Mouse (Mus musculus) ES-CJ7 (cell line): ENCODE data around the gene Ttc7b.

ENCODE experiments used
- DNase-seq: peaks from one replicate; pipeline ENCODE4 v3.0.0; 2011; ENCODE audit warnings: low read depth, low spot score

Ttc7b gene

GRCm38 (mm10) chr12:100331806-100332205 is 188.8 kb downstream of the Ttc7b start:
- DNase-seq = no peak

DNA sequence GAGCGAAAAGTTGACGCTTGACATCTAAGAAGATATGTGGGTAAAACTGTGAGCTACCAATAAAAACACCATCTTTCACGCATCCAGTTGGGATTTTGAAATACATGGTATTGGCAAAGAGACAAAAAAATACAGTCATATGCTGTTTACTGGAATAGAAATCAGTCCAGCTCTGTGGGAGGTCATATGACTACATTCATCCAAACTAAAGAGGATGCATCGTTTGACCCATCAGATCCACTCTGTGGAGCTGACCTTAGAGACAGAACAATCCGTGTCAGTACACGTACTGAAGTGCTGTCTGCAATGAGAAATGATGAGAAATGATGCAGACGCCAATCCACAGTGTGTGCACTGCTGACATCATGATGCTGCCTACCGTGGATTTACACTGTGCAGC is 190.4 kb downstream of the Ttc7b start:
- no peak for DNase-seq

DNA sequence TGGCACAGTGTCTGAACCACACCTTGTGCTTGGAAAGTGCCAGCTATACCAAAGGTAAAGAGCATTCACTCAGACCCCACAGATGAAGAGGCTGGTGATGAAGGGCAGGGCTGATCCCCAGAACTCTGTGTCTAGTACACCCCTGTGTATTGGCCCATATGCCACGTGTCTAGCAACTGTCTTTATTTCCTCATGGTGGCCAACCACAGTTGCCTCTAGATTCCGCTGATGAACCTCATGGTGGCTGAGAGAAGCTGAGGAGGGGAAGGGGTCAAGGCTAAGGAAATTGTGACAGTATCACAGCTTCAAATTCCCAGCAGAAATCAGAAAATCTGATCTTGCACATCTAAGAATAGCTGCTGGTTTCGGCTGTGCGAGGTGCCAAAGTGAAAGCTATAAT is 191.6 kb downstream of the Ttc7b start:
- no peak for DNase-seq

DNA sequence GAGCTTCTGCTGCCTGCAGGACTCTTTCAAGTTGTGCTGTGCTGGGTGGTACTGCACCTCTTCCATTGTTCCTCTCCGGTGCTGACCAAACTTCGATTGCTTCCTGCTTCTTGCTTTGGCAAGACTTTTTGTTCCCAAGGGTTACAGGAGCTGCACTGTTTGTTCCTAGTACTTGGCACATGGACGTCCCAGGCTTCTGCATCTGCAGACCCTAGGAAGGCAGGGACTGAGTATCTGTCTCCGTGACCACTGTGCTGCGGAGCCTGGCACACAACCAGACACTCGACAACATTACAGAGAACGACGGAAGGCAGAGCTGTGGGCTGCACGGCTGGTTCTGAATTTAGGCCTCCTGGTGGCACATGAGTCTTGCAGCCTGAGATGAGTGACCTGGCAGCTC is 192.1 kb downstream of the Ttc7b start:
- DNase-seq = no peak

- no peak for DNase-seq
These were observed 193.9 kb downstream of the Ttc7b start for GRCm38 (mm10) chr12:100326732-100327131.

GRCm38 (mm10) chr12:100325618-100326017 is 195.0 kb downstream of the Ttc7b start:
- DNase-seq = no peak

- no peak for DNase-seq
These were observed 195.4 kb downstream of the Ttc7b start for GRCm38 (mm10) chr12:100325212-100325611.

DNA sequence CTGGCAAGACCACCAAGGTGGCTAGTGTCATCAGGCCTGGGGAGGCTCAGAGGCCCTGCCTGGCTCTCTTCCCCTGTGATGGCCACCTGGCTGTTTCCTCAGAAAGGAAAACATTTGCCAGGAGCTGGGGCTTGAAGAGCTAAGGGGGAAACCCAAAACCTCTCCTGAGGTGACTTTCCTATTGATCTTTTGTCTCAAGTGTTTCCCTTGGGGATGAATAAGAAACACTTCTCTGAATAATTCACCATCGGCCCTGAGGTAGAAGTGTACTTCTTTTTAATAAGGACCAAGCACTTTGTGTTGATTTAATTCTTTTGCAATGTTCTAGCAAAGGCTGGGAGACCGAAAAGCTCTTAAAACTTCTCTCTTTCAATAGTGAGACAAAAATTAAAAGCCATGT is 197.0 kb downstream of the Ttc7b start:
- no peak for DNase-seq

GRCm38 (mm10) chr12:100322225-100322624 is 198.4 kb downstream of the Ttc7b start:
- no peak for DNase-seq

DNA sequence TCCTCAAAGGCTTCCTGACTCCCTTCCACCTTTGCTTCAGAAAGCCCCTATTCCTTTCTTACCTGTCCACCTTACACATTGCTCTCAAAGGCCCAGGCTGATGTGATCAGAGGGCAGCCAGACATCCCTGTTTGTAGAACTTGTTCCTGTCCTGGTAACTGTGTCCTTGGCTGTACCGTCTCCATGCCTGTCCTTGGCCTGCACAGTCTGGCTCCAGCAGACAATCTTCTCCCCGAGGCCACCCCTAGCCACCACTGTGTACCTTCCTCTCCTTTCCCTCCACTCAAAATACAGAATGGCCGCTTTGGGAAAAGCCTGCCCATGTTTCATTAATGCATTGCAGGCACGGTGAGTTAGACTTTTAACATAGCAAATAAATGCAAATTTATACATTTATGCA is 199.1 kb downstream of the Ttc7b start:
- no peak for DNase-seq

DNA sequence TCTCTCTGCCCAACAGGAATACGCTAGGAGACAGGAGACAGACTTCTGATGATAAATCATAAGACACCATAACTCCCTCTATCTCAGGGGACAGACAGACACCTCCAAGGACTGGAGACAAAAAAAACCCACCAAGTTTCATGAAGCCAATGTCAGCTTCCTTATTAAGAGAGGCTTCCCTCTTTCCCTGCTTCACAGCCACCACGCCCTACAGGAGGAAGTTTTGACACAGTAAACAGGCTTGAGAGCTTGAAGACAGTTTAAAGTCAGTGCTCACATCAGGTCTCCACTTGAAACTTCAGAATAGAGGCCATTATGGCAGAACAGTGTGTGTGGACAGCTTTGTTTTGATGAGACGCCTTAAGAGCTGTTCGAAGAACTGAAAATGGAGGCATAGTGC is 200.9 kb downstream of the Ttc7b start:
- no peak for DNase-seq

DNA sequence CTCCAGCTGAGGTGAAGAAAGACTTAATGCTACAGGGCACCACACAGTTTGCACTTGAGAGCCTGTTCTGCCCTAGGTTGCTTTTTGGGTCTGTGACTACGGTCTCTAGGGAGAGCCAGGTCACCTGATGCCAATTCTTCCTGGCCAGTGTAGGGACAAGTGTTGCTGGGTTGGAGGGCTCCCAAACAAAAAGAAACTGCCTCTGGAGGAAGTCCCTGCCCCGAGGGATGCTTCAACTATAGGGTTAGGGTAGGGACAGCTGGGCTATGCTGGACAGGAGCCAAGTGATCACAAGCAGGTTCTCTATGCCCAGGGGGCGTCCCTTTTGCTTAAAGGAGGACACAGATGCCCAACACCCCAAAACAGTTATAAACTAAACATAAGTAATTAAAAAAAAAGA is 202.7 kb downstream of the Ttc7b start:
- DNase-seq = no peak

- DNase-seq = no peak
These were observed 204.5 kb downstream of the Ttc7b start for GRCm38 (mm10) chr12:100316094-100316493.

DNA sequence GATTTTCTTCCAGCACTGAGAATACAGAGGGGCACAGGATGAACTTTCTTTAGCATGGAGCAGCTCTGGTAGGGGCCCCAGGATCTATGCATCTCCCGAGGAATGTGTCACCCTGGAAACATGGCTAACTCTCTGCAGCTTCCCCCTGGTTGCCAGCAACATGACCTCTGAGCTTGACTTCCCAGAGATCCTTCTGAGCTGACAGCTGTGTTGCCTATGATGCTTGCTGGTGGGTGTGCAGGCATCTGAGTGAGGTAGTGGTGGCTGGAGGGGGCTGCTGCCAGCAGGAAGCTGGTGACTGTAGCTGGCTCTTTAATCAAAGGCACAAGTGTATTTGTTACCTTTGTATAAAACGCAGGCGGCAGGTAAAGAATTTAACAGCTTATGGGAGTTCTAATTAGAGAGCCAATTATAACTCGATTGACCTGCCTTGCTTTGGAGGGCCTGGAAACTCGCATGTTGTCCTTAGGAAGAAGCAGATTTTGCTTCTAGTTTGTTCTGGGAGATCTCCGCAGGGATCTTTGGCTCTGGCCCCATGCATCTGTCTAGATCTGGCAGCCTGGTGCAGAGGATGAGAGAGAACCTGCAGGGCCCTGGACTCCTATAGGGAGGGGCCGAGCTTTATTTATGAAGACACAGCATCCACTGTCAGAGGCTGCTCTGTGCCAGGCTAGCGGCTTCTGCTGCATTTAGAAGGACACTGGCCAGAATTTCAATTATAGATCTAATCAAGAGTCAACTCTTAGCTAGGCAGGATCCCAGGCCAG is 205.3 kb downstream of the Ttc7b start:
- DNase-seq = no peak

GRCm38 (mm10) chr12:100313785-100314375 is 206.7 kb downstream of the Ttc7b start:
- no peak for DNase-seq

- DNase-seq = no peak
These were observed 207.4 kb downstream of the Ttc7b start for GRCm38 (mm10) chr12:100313209-100313608.

DNA sequence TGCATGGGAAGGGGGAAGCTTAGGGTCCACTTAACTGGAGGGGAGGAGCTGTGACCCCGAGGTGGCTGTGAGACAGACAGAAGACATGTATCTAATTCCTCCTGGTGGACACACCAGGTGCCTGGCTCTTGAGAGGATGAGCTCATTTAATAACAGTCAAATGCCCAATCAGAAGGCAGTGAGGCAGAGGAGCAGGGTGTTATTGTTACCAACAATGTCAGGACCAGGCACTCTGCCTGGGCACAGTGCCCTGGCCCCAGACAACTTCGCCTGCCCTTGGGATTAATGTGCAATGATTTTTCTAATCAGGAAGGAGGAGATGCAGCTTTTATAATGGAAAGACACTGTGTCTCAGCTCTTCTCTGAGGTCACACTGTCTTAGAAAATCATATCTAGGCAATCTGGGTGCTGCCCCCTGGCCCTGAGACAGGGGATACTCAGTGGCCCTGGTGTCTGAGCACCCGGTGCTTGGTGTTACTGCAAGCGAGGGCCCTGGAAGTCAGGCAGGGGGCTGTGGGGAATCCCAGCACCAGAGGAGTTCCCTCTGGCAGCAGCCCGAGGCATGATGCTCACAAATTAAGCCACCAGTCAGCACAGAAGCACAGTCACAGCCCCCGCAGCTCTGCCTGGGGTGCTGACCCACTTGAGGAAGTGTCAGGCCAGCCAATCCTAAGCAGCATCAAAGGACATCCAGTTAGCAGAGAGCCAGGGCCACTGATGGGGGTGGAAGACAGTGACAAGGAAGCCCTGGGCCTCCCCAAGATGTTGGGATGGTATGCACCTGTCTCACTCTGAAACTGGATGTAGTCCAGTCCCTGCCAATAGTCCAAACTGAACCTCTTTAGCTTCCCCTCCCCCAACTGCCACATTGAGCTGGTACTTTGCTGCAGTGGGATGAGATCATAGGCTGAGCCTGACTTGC is 209.9 kb downstream of the Ttc7b start:
- no peak for DNase-seq

GRCm38 (mm10) chr12:100309201-100309600 is 211.4 kb downstream of the Ttc7b start:
- no peak for DNase-seq

DNA sequence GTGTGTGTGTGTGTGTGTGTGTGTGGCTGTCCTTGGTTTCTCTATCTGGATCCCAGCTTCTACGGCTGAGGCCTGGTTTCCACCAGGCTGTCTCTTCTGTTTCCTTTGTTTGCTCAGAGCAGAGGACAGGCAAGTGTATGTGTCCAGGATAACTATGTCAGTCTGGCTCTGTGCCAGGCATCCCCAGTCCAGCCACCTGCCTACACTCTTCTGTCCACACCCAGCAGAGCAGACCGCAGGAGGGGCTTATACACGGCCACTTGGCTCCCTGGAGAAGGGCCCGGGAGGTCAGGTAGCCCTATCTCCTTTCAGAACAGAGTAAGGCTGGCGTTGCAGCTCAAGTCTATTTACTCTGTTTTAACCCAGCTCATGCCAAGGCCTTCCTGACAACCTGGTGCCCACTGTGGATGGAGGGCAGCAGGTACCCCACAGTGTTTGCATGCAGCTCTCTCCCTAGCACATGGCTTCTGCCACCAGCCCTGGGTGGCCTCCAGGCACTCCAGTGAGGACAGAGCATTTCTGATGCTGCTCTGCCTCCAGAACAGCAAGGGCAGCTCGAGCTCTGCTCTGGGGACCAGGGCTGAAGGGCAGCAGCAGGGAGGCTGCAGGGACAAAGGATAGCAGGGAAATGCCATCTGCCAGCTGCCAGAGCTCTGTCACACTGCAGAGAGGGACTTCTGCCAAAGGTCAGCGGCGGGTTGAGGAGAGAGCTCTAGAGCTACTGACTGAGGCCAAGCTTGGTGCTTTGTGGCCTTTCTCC is 212.9 kb downstream of the Ttc7b start:
- DNase-seq = no peak

GRCm38 (mm10) chr12:100306336-100306735 is 214.3 kb downstream of the Ttc7b start:
- DNase-seq = no peak

DNA sequence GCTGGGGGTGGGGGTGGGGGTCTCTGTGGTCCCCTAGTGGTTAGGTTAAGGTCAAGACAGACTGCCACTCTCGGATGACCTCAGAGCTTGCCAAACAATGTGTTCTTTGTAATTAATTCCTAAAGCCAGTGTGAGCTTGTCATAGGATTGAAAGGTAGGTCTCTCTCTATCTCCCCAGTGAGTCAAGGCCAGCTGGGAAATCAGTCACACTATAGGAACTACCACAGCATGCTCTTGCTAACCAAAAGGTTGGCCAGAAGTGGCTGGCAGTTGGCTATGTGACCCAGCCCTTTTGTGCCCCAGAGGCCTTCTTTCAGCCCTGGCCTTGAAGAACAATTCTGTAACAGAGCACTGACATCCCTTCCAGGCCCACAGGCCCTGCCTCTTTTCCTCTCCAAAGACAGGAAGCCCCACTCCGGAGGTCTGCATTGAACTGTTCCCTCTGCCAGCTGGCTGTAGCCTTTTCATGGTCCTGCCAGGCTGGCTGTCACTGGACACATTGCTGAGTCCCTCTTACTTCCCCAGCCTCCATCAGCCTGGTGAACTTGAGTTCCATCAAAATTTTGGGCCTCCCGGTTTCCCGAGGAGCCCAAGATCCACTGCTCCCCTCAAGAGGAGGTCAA is 215.5 kb downstream of the Ttc7b start:
- no peak for DNase-seq
